Mouse (Mus musculus) heart, postnatal 0 days (tissue): ENCODE results near the gene Pars2. TPM values are rescaled to one million over a fixed set of nuclear protein-coding genes. Genes with fewer than 3 reads are reported as not detected.
A peak's percentile ranks its signal among the peaks of the same experiment; 100 is the strongest.

Experiments used
- ATAC-seq: fragments of 200-750 bp; cut with Nextera tagmentation; 2 replicates; pipeline ENCODE4 v1.8.0; 2017; ENCODE audit warnings: low read depth, moderate number of reproducible peaks, moderate library complexity; ENCODE audit not compliant: insufficient read depth
- DNase-seq: peaks from one replicate; pipeline ENCODE4 v3.0.0-alpha.2; 2016; ENCODE audit warnings: low spot score
- H3K27ac ChIP-seq: fragments of 300-500 bp; sonication (generic); 2 replicates; pipeline ENCODE4 v1.5.1; 2014; ENCODE audit warnings: low read depth, mild to moderate bottlenecking
- H3K27me3 ChIP-seq: fragments of 300-500 bp; sonication (generic); 2 replicates; pipeline ENCODE4 v1.6.1; 2014; ENCODE audit warnings: low read length, mixed read lengths; ENCODE audit not compliant: control insufficient read depth, insufficient read depth
- H3K36me3 ChIP-seq: fragments of 300-500 bp; sonication (generic); replicated peaks from 2 replicates; pipeline ENCODE4 v1.6.1; 2014; ENCODE audit warnings: low read length, mixed read lengths; ENCODE audit not compliant: control insufficient read depth, insufficient read depth
- H3K4me1 ChIP-seq: fragments of 300-500 bp; sonication (generic); 2 replicates; pipeline ENCODE4 v1.6.1; 2014; ENCODE audit warnings: antibody characterized with exemption; ENCODE audit not compliant: control insufficient read depth, insufficient read depth
- H3K4me2 ChIP-seq: fragments of 300-500 bp; sonication (generic); 2 replicates; pipeline ENCODE4 v1.6.1; 2014; ENCODE audit warnings: low read depth, mild to moderate bottlenecking, low read length, moderate library complexity
- H3K4me3 ChIP-seq: fragments of 300-500 bp; sonication (generic); 2 replicates; pipeline ENCODE4 v1.5.1; 2014; ENCODE audit warnings: low read depth, low read length
- H3K9ac ChIP-seq: fragments of 300-500 bp; sonication (generic); replicated peaks from 2 replicates; pipeline ENCODE4 v1.6.1; 2014; ENCODE audit warnings: low read depth, low read length, mixed read lengths
- H3K9me3 ChIP-seq: fragments of 300-500 bp; sonication (generic); replicated peaks from 2 replicates; pipeline ENCODE4 v1.6.1; 2016; ENCODE audit warnings: low read length; ENCODE audit not compliant: control insufficient read depth
- CTCF ChIP-seq: IDR thresholded peaks from 2 replicates; pipeline ENCODE4 v1.5.1; 2016; ENCODE audit warnings: antibody characterized with exemption, control low read depth, low read depth
- EP300 ChIP-seq: IDR thresholded peaks from 2 replicates; pipeline ENCODE4 v1.6.1; 2016; ENCODE audit warnings: antibody characterized with exemption, low read depth
- WGBS: fragments of 180-500 bp; shearing (Covaris S2); extraction: QIAGEN DNeasy Blood & Tissue Kit; methylation state at CpG from one replicate; pipeline ENCODE4 v1.1.7; 2014; 5-methylcytosine and 5-hydroxymethylcytosine counted together
- polyA plus RNA-seq: library from polyadenylated mRNA; unstranded; fragments of >200 nt; fragmentation: Nextera tagmentation; extraction: Ambion mirVana; gene quantifications from 2 replicates; pipeline ENCODE4 v1.2.1, GENCODE M21; 2015
- total RNA-seq: library from RNA; depleted of rRNA; stranded (reverse); fragments of >200 nt; gene quantifications from 2 replicates; pipeline ENCODE4 v1.2.3, GENCODE M21; 2014; ENCODE audit warnings: low replicate concordance

Gene Pars2
- total and polyA plus RNA-seq, 2 experiments from 2014 or later, result 7.2 to 46.3 TPM

DNA sequence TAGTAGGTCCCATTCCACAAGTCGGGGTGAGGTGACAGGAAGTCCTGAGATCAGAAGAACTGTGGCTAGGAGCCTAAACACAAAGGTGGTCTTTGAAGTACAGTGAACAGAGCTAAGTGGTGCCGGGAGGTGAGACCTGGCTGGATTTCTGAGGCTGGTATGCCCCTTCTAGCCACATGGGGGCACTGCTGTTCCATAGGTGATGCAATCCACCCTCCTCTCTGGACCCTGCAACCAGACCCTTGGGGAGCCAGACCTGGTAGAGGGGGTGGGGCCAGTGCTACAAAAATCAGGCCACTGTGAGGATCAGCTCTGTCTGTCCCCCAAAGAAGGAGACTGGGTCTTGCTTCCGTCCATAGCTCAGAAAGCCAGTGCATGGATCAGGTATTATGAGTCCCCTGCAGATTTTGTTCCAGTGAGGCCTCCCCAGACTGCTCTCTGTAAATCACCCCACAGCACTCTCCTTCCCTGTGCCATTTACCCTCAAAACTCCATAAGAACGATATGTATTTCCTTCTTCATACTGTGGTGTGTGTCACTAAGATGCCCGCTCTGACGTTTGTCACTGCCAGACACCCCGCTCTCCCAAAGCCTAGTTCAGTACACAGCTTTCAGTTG, 36.6 kb upstream of the Pars2 start:
- no peak overlapping the region for H3K4me2 ChIP-seq
- peaks cover 23% of the 10 kb centered on the region for H3K27me3 ChIP-seq
- no peaks in the 10 kb centered on the region for H3K36me3 ChIP-seq
- H3K27ac ChIP-seq, result no peak overlapping the region
- no peaks in the 10 kb centered on the region for H3K4me1 ChIP-seq
- H3K9me3 ChIP-seq, result no peaks in the 10 kb centered on the region
- peak; percentile 51 for ATAC-seq
- H3K4me3 ChIP-seq, result no peak overlapping the region
- H3K9ac ChIP-seq, result no peak overlapping the region
- TF ChIP-seq EP300 (no peak), CTCF (peak; percentile 89)
- WGBS, result 45% methylated on average over 7 of the region's 7 CpGs
- peak; percentile 40 for DNase-seq

GRCm38 (mm10) chr4:106614881-106615280, 36.0 kb upstream of the Pars2 start:
- DNase-seq (no peak), ATAC-seq (no peak)
- Histone ChIP-seq H3K36me3 (no peaks in the 10 kb centered on the region), H3K4me1 (no peaks in the 10 kb centered on the region), H3K9me3 (no peaks in the 10 kb centered on the region), H3K27ac (no peak overlapping the region), H3K4me2 (no peak overlapping the region), H3K27me3 (peaks cover 23% of the 10 kb centered on the region), H3K4me3 (no peak overlapping the region), H3K9ac (no peak overlapping the region)
- no peak for TF ChIP-seq CTCF
- no peak for TF ChIP-seq EP300
- 79% methylated on average over 9 of the region's 9 CpGs for WGBS

DNA sequence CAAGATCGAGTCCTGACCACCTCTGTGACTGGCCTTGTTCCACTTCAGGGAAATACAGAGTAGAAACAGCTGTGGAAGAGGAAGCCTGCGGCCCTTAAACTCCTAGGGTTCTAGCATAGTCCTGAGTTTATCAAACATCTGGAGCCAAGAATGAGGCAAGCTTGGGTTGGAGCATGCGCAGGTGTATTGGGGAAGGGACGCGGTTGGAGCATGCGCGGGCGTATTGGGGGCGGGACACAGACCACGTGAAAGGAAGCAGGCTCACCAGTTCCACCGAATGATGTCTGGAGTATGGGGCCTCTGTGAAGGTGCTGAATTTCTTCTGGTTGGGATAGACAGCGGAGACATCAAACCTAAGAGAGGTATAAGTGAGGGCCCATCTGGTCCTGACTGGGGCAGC, 35.2 kb upstream of the Pars2 start:
- H3K27me3 ChIP-seq, result peaks cover 23% of the 10 kb centered on the region
- no peak for DNase-seq
- no peak overlapping the region for H3K27ac ChIP-seq
- no peaks in the 10 kb centered on the region for H3K36me3 ChIP-seq
- WGBS, result 74% methylated on average over 12 of the region's 12 CpGs
- no peak overlapping the region for H3K4me2 ChIP-seq
- H3K4me1 ChIP-seq, result no peaks in the 10 kb centered on the region
- H3K9me3 ChIP-seq, result no peaks in the 10 kb centered on the region
- TF ChIP-seq CTCF (no peak), EP300 (no peak)
- no peak for ATAC-seq
- no peak overlapping the region for H3K4me3 ChIP-seq
- no peak overlapping the region for H3K9ac ChIP-seq

DNA sequence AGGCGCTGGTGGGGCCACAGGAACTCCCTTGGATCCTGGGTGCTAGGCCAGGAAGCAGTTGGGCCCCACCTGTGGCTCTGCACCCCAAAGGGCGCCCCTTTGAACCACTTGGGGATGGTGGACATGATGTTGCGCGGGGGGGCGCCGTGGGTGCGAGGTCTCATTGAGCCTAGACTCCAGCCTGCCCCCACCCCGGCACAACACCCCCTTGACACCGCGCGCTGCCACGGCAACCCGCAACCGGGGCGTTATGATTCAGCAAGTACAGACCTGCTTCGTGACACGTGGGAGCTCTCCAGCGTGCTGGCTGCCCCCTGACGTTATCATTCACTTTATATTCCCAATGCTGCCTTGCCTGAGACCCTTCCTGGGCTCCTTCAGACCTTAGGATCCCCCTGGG, 33.8 kb upstream of the Pars2 start, which contains the start of gene Lexm:
Lexm (minus strand) TSS at position 186 of the 400 bp plus-strand sequence.
- H3K27ac ChIP-seq, result no peak within 1 kb of the TSS
- H3K9me3 ChIP-seq, result no peaks in the 10 kb centered on the region
- no peak for DNase-seq
- H3K27me3 ChIP-seq, result peaks cover 31% of the 10 kb centered on the region
- 1% methylated on average over 19 of the region's 19 CpGs for WGBS
- no peaks in the 10 kb centered on the region for H3K4me1 ChIP-seq
- no peak within 1 kb of the TSS for H3K9ac ChIP-seq
- H3K4me2 ChIP-seq, result peak within 1 kb of the TSS; percentile 28; the same call in 1 of the 2 replicates
- no peak for TF ChIP-seq EP300
- no peak for TF ChIP-seq CTCF
- no peaks in the 10 kb centered on the region for H3K36me3 ChIP-seq
- no peak within 1 kb of the TSS for H3K4me3 ChIP-seq
- ATAC-seq, result peak; percentile 30; the same call in 1 of the 2 replicates

GRCm38 (mm10) chr4:106618898-106619297, 32.0 kb upstream of the Pars2 start:
- TF ChIP-seq EP300 (no peak), CTCF (no peak)
- no peak for DNase-seq
- ATAC-seq, result no peak
- no peak overlapping the region for H3K4me3 ChIP-seq
- no peak overlapping the region for H3K27ac ChIP-seq
- no peaks in the 10 kb centered on the region for H3K4me1 ChIP-seq
- H3K9ac ChIP-seq, result no peak overlapping the region
- H3K4me2 ChIP-seq, result no peak overlapping the region
- no peaks in the 10 kb centered on the region for H3K36me3 ChIP-seq
- WGBS, result 74% methylated on average over 4 of the region's 4 CpGs
- peaks cover 49% of the 10 kb centered on the region for H3K27me3 ChIP-seq
- H3K9me3 ChIP-seq, result no peaks in the 10 kb centered on the region

DNA sequence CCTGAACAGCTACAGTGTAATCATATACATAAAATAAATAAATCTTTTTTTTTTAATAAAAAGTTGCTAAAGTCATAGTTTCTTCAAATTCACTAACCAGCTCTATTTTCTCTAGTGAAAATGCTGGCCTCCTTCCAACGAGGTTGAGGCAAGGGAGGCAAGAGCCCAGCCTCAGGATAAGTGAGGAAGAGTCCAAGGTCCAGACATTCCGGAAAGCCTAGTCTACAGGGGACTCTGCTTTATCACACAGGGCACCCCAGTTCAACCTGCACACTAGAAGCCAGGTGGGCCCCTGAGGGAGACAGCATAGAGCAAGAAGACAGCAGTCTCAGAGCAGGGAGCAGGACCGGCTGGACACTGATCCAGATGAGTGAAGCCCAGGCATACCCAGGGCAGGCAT, 29.4 kb upstream of the Pars2 start:
- H3K36me3 ChIP-seq, result no peaks in the 10 kb centered on the region
- no peak for DNase-seq
- no peak overlapping the region for H3K4me2 ChIP-seq
- no peak overlapping the region for H3K27ac ChIP-seq
- no peak overlapping the region for H3K9ac ChIP-seq
- H3K9me3 ChIP-seq, result no peaks in the 10 kb centered on the region
- no peak for ATAC-seq
- whole genome bisulfite sequencing, result 60% methylated on average over 3 of the region's 3 CpGs
- no peak overlapping the region for H3K4me3 ChIP-seq
- H3K27me3 ChIP-seq, result peaks cover 57% of the 10 kb centered on the region
- no peaks in the 10 kb centered on the region for H3K4me1 ChIP-seq
- TF ChIP-seq CTCF (no peak), EP300 (no peak)
